Mouse (Mus musculus): ENCODE results near the gene Mrap2. TPM values are rescaled to one million over a fixed set of nuclear protein-coding genes. Genes with fewer than 3 reads are reported as not detected.

Mrap2 gene
- polyA plus RNA-seq, 1 experiment from 2014 or later = not detected

DNA sequence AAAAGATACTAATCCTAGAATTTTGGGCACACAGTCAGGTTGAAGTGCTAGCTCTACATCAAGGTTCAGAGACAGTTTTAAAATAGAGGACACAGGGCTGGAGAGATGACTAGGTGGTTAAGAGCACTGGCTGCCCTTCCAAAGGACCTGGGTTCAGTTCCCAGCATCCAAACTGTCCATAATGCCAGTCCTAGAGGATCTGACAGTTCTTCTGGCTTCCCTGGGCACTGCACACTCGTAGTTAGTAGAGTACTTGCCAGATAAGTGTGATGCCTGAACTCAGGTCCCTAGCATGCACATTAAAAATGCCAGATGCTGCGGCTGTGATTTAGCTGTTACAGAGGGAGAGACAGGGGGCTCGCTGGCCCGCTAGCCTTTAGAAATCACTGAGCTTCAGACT, 2.3 kb downstream of the Mrap2 start:
- peaks cover 42% of the 10 kb centered on the region for H3K27me3 ChIP-seq (replicated peaks; ENCODE audit: low read depth, poor library complexity, severe bottlenecking)
- peaks cover 18% of the 10 kb centered on the region for H3K4me1 ChIP-seq
- WGBS = 86% methylated on average over 4 of the region's 4 CpGs
- H3K4me3 ChIP-seq = no peak overlapping the region
- DNase-seq (ENCODE audit: low spot score) = no peak
- no peak overlapping the region for H3K27ac ChIP-seq (replicated peaks)
- no peaks in the 10 kb centered on the region for H3K36me3 ChIP-seq (replicated peaks)
- no peaks in the 10 kb centered on the region for H3K9me3 ChIP-seq

DNA sequence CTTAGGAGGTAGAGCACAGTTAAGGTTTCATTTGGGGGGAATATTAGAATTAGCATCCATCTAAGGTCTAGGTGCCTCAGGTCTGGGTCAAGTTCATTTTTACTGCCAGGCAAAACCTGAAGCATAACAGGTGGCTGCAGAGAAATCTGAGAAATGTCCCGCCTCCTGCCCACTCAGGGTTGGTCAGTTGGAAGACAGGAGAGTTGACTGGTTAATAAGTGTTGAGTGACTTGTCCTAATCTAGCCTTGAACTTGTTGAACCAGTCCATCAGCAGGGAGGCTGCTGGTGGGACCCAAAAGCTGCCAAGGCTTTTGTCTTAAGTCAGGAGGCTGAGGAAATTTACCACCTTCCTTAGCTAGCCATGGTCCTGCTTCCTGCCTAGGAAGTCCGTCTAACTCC, 3.8 kb downstream of the Mrap2 start:
- no peak overlapping the region for H3K4me3 ChIP-seq
- H3K27ac ChIP-seq (replicated peaks) = no peak overlapping the region
- peak; percentile 40 for DNase-seq (ENCODE audit: low spot score)
- H3K9me3 ChIP-seq = no peaks in the 10 kb centered on the region
- H3K36me3 ChIP-seq (replicated peaks) = no peaks in the 10 kb centered on the region
- 78% methylated on average over 2 of the region's 2 CpGs for WGBS
- H3K27me3 ChIP-seq (replicated peaks; ENCODE audit: low read depth, poor library complexity, severe bottlenecking) = peaks cover 40% of the 10 kb centered on the region
- H3K4me1 ChIP-seq = peaks cover 18% of the 10 kb centered on the region

DNA sequence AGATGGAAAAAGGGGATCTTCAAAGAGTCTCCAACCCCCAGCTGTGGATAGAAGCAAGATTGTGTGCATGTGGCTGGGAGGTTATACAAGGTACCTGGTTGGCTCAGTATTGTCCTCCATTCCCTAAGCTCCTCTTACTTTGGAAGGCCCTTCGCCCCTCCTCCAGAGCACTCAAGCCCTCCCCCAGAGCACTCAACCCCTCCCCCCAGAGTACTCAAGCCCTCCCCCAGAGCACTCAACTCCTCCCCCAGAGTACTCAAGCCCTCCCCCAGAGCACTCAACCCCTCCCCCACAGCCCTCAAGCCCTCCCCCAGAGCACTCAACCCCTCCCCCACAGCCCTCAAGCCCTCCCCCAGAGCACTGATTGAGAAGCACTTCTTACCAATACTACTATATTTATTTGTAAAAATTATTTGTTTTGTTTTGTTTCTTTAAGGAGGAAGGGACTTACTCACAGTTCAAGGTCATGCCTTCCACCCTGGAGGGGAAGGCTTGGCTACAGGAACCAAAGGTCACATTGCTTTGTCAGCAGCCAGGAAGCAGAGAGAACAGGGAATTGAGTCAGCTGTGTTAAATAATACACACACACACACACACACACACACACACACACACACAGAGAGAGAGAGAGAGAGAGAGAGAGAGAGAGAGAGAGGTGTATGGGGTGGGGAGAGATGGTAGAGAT, 8.7 kb downstream of the Mrap2 start:
- Histone ChIP-seq H3K4me1 (no peaks in the 10 kb centered on the region), H3K27ac (replicated peaks) (no peak overlapping the region), H3K4me3 (no peak overlapping the region), H3K9me3 (no peaks in the 10 kb centered on the region), H3K36me3 (replicated peaks) (no peaks in the 10 kb centered on the region), H3K27me3 (replicated peaks; ENCODE audit: low read depth, poor library complexity, severe bottlenecking) (no peaks in the 10 kb centered on the region)
- no peak for DNase-seq (ENCODE audit: low spot score)
- 100% methylated on average over 1 of the region's 1 CpGs for WGBS

DNA sequence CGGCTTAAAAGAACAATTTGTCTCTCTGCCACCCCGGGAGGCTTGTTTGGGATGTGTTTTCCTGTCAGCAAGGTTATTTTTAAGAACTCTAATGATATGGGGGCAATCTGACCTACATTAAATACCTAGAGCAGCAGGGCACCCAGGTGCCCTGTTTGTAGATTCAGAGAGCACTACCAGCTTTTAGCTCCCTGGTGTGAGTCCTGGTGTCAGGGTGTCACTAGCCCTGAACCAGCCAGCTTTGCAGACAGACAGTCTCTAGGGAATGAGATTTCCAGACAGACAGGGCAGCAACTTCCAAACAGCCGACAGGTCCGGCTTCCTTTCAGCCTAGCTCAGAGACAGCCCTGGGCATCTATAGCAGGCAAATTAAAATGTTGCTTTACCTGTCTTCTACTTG, 18.5 kb downstream of the Mrap2 start:
- H3K4me1 ChIP-seq = peaks cover 20% of the 10 kb centered on the region
- H3K27ac ChIP-seq (replicated peaks) = no peak overlapping the region
- no peak overlapping the region for H3K4me3 ChIP-seq
- WGBS = 80% methylated on average over 4 of the region's 4 CpGs
- no peaks in the 10 kb centered on the region for H3K36me3 ChIP-seq (replicated peaks)
- no peaks in the 10 kb centered on the region for H3K27me3 ChIP-seq (replicated peaks; ENCODE audit: low read depth, poor library complexity, severe bottlenecking)
- DNase-seq (ENCODE audit: low spot score) = no peak
- H3K9me3 ChIP-seq = no peaks in the 10 kb centered on the region

DNA sequence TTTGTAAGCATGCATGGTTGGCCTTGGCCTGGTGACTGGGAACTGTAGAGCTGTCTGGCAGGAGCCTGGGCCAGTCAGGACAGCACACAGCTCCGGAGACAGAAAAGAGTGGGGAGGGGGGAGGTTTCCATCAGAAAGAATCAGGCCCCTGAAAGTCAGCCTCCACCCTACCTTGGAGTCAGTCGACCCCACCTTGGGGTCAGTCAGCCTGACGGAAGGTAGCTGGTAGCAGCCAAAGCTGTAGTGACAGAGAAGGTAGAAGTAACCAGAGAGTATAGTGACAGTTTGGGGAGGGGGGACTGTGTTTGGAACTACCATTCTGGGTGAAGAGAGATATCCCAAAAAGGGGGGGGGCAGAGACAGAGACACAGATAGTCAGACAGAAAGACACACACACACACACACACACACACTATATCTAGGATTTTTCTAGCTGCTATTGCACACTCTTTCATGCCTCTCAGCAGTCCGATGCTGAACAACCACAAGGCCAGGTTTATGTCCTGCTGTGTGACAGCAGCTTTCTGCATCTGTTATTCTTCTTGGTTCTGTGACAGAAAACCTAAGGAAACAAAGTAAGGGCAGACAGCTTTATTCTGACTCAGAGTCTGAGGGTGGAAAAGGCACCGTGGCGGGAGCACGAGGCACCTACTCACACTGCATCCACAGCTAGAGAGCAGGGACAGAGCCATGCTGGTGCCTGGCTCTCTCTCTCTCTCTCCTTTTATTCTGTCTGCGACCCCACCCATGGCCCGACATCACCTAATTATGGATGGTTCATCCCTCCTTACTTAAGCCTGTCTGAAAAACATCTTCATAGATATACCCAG, 23.1 kb downstream of the Mrap2 start:
- 70% methylated on average over 9 of the region's 9 CpGs for WGBS
- Histone ChIP-seq H3K4me1 (peaks cover 35% of the 10 kb centered on the region), H3K9me3 (no peaks in the 10 kb centered on the region), H3K36me3 (replicated peaks) (no peaks in the 10 kb centered on the region), H3K27ac (replicated peaks) (0 out of 2 replicates have a peak overlapping the region, but pooled peaks have one; percentile 44), H3K27me3 (replicated peaks; ENCODE audit: low read depth, poor library complexity, severe bottlenecking) (no peaks in the 10 kb centered on the region), H3K4me3 (no peak overlapping the region)
- DNase-seq (ENCODE audit: low spot score) = peak; percentile 11

DNA sequence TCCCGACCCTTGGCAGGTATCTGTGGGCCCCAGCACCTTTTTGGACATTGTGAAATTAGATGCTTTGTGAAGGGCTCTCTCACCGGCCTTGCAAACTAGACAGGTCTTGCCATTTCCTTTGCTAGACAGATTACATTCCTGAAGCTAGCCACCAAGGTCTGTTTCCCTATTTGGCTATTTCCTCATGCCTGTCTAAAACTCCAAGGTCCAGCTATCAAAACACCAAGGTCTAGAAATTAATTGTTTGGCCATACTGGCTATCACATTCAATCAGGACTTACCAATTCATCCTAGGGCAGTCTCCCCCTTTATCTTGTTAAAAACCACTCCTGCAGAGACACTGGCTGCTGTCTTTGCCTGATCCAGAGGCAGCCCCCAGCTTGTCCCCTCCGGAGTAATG, 23.9 kb downstream of the Mrap2 start:
- no peak for DNase-seq (ENCODE audit: low spot score)
- no peaks in the 10 kb centered on the region for H3K36me3 ChIP-seq (replicated peaks)
- WGBS = 52% methylated on average over 3 of the region's 3 CpGs
- no peaks in the 10 kb centered on the region for H3K9me3 ChIP-seq
- H3K27ac ChIP-seq (replicated peaks) = no peak overlapping the region; the same call in 1 of the 2 replicates
- H3K4me1 ChIP-seq = peaks cover 35% of the 10 kb centered on the region
- H3K4me3 ChIP-seq = no peak overlapping the region
- no peaks in the 10 kb centered on the region for H3K27me3 ChIP-seq (replicated peaks; ENCODE audit: low read depth, poor library complexity, severe bottlenecking)

DNA sequence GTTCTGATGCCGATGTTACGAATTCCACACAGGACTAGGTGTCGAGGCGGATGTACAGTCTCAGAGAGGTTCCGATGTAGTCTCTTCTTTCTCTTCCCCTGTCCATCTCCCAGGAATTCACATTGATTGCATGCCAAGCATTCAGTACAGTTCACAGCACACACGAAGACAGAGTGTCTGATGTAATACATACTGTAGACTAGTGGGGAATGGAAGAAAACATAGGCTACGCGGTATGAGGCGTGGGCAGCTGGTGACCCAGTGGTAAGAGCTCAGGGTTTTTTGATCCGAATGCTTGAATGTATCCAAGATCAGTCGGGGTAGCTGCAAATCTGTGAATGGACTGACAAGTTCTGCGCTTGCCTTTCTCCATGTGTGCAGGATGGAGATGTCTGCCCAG, 25.0 kb downstream of the Mrap2 start:
- Histone ChIP-seq H3K4me3 (no peak overlapping the region), H3K9me3 (no peaks in the 10 kb centered on the region), H3K36me3 (replicated peaks) (no peaks in the 10 kb centered on the region), H3K4me1 (peaks cover 28% of the 10 kb centered on the region), H3K27me3 (replicated peaks; ENCODE audit: low read depth, poor library complexity, severe bottlenecking) (no peaks in the 10 kb centered on the region), H3K27ac (replicated peaks) (no peak overlapping the region)
- DNase-seq (ENCODE audit: low spot score) = no peak
- 93% methylated on average over 12 of the region's 12 CpGs for WGBS

DNA sequence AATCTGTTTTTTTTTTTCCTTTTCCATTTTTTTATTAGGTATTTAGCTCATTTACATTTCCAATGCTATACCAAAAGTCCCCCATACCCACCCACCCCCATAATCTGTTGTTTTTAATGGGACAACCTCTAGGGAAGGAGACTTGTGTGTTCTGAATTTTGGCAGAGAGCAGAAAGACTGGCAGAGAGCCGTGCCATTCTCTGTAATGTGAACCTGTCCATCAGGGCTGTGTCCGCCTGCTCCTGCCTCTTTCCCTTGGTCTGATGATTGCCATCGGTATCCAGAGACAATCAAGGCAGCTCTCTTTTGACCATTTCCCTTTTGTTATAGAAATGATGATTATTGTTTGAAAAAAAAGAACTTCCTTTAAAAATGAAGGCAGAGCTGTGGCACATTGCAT, 26.8 kb downstream of the Mrap2 start:
- Histone ChIP-seq H3K4me3 (no peak overlapping the region), H3K27me3 (replicated peaks; ENCODE audit: low read depth, poor library complexity, severe bottlenecking) (no peaks in the 10 kb centered on the region), H3K36me3 (replicated peaks) (no peaks in the 10 kb centered on the region), H3K27ac (replicated peaks) (no peak overlapping the region), H3K9me3 (no peaks in the 10 kb centered on the region), H3K4me1 (peaks cover 23% of the 10 kb centered on the region)
- no peak for DNase-seq (ENCODE audit: low spot score)
- 77% methylated on average over 3 of the region's 3 CpGs for WGBS

DNA sequence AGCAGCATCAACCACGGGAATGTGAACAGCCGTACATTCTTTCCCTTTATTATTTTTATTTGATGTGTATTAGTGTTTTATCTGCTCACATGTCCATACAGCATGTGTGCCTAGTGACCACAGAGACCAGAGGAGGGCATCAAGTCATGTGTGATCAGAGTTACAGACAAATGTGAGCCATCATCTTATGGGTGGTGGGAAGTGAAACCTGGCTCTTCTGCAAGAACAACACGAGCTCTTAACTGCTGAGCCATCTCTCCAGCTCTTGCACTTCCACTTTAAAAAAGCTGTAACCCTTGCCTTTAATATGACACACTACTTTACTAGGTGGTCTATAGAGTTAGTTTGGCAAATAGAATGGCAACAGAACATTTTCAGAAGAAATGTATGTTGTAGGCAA, 27.4 kb downstream of the Mrap2 start:
- H3K27ac ChIP-seq (replicated peaks) = no peak overlapping the region
- H3K36me3 ChIP-seq (replicated peaks) = no peaks in the 10 kb centered on the region
- 90% methylated on average over 3 of the region's 3 CpGs for WGBS
- peaks cover 23% of the 10 kb centered on the region for H3K4me1 ChIP-seq
- DNase-seq (ENCODE audit: low spot score) = no peak
- no peaks in the 10 kb centered on the region for H3K9me3 ChIP-seq
- H3K27me3 ChIP-seq (replicated peaks; ENCODE audit: low read depth, poor library complexity, severe bottlenecking) = no peaks in the 10 kb centered on the region
- no peak overlapping the region for H3K4me3 ChIP-seq

DNA sequence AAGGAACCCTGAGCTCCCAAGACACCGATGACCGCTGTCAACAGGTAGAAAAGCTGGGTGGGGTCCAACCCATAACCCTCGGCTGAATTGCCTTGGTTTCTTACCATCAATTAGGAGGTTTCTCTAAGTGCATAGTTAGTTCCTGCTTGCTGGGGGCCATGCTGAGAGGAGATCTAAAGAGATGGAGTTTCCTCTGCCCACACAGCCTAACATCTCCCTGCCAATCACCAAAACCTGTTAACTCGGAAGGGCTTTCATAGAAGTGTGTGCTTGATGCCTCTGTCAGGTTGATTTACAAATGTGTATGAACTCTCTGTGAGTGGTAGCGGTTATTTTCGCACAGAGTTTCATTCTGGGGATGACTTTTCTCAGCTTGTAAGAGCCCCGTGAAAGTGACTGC, 34.4 kb downstream of the Mrap2 start:
- Histone ChIP-seq H3K27me3 (replicated peaks; ENCODE audit: low read depth, poor library complexity, severe bottlenecking) (no peaks in the 10 kb centered on the region), H3K27ac (replicated peaks) (no peak overlapping the region), H3K36me3 (replicated peaks) (no peaks in the 10 kb centered on the region), H3K4me1 (no peaks in the 10 kb centered on the region), H3K4me3 (no peak overlapping the region), H3K9me3 (no peaks in the 10 kb centered on the region)
- 76% methylated on average over 7 of the region's 7 CpGs for WGBS
- no peak for DNase-seq (ENCODE audit: low spot score)

DNA sequence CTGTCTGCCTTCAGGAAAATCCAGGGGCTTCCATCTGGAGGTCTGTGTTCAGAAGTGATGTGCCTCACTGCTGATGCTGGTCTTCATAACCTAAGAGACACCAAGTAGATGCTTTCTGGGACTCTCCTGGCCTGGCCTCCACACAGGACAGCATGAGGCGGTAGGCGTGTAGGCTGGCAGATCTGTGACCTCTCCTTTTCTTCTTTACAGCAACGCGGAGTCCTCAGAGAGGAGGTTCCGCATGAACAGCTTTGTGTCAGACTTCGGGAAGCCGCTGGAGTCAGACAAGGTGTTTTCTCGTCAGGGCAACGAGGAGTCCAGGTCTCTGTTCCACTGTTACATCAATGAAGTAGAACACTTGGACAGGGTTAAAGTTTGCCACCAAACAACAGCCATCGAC, 38.1 kb downstream of the Mrap2 start:
- Histone ChIP-seq H3K36me3 (replicated peaks) (no peaks in the 10 kb centered on the region), H3K4me1 (no peaks in the 10 kb centered on the region), H3K27me3 (replicated peaks; ENCODE audit: low read depth, poor library complexity, severe bottlenecking) (no peaks in the 10 kb centered on the region), H3K4me3 (no peak overlapping the region), H3K9me3 (no peaks in the 10 kb centered on the region), H3K27ac (replicated peaks) (no peak overlapping the region)
- 89% methylated on average over 10 of the region's 10 CpGs for WGBS
- no peak for DNase-seq (ENCODE audit: low spot score)

DNA sequence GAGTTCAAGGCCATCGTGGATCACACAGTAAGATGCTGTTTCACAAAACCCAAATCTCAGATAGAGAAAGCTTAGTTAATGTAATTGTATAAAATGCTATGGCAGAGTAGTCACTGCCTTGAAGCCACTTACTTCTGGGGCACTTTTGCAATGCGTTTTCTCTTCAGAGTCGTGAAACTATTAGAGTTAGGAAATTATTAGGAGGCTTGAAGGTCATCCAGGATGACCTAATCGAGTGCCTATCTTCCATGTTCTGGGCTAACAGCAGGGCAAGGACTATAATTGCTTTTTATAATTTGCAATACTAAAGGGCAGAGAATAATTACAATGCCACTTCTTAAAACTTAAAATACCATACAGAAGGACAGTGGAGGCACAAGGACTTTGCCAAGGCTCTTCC, 43.2 kb downstream of the Mrap2 start:
- Histone ChIP-seq H3K4me1 (no peaks in the 10 kb centered on the region), H3K27me3 (replicated peaks; ENCODE audit: low read depth, poor library complexity, severe bottlenecking) (no peaks in the 10 kb centered on the region), H3K9me3 (peaks cover 13% of the 10 kb centered on the region), H3K27ac (replicated peaks) (no peak overlapping the region), H3K36me3 (replicated peaks) (peaks cover 29% of the 10 kb centered on the region), H3K4me3 (no peak overlapping the region)
- WGBS = 86% methylated on average over 4 of the region's 4 CpGs
- DNase-seq (ENCODE audit: low spot score) = no peak

DNA sequence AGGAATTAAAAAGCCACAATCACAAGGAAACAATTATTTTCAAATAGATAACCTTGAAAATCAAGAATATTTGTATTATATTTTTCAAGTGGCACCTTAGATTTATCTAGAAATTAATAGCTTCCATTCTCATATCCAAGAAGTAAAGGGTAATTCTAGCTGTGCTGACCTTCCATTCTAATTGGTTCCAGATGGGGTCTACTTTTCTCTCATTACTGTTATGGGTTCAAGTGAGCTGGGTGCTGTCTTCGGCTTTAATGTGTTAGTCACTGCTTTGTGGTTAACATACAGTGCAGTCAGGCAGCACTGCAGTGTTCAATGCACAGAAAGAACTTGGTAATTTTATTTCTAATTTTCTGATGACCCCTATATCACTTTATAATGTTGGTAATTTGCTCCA, 49.6 kb downstream of the Mrap2 start:
- peaks cover 77% of the 10 kb centered on the region for H3K36me3 ChIP-seq (replicated peaks)
- H3K27ac ChIP-seq (replicated peaks) = no peak overlapping the region
- H3K4me3 ChIP-seq = no peak overlapping the region
- no peaks in the 10 kb centered on the region for H3K27me3 ChIP-seq (replicated peaks; ENCODE audit: low read depth, poor library complexity, severe bottlenecking)
- no peaks in the 10 kb centered on the region for H3K4me1 ChIP-seq
- DNase-seq (ENCODE audit: low spot score) = no peak
- peaks cover 14% of the 10 kb centered on the region for H3K9me3 ChIP-seq
- 52% methylated on average over 1 of the region's 1 CpGs for WGBS

Data from embryonic facial prominence, embryonic 10.5 days (tissue).